Mouse (Mus musculus) lung, embryonic 14.5 days (tissue): ENCODE results near the gene Gnmt. TPM values are rescaled to one million over a fixed set of nuclear protein-coding genes. Genes with fewer than 3 reads are reported as not detected.

Experiments
- ATAC-seq: fragments of 200-750 bp; cut with Nextera tagmentation; 2 replicates; pipeline ENCODE4 v1.8.0; 2017; ENCODE audit warnings: mild to moderate bottlenecking, moderate TSS enrichment, moderate library complexity; ENCODE audit not compliant: insufficient read depth
- DNase-seq: peaks from one replicate; pipeline ENCODE4 v3.0.0-alpha.2; 2015
- H3K27ac ChIP-seq: fragments of 300-500 bp; sonication (generic); 2 replicates; pipeline ENCODE4 v1.5.1; 2014; ENCODE audit warnings: low read depth, mild to moderate bottlenecking, moderate library complexity
- H3K27me3 ChIP-seq: fragments of 300-500 bp; sonication (generic); 2 replicates; pipeline ENCODE4 v1.6.1; 2014; ENCODE audit warnings: low read length, control low read depth; ENCODE audit not compliant: insufficient read depth
- H3K36me3 ChIP-seq: fragments of 300-500 bp; sonication (generic); 2 replicates; pipeline ENCODE4 v1.6.1; 2014; ENCODE audit warnings: control low read depth; ENCODE audit not compliant: insufficient read depth
- H3K4me1 ChIP-seq: fragments of 300-500 bp; sonication (generic); 2 replicates; pipeline ENCODE4 v1.6.1; 2014; ENCODE audit warnings: antibody characterized with exemption, control low read depth; ENCODE audit not compliant: insufficient read depth
- H3K4me2 ChIP-seq: fragments of 300-500 bp; sonication (generic); 2 replicates; pipeline ENCODE4 v1.6.1; 2014; ENCODE audit warnings: mild to moderate bottlenecking
- H3K4me3 ChIP-seq: fragments of 300-500 bp; sonication (generic); 2 replicates; pipeline ENCODE4 v1.5.1; 2014; ENCODE audit warnings: low read depth, low read length
- H3K9ac ChIP-seq: fragments of 300-500 bp; sonication (generic); 2 replicates; pipeline ENCODE4 v1.6.1; 2014
- H3K9me3 ChIP-seq: fragments of 300-500 bp; sonication (generic); 2 replicates; pipeline ENCODE4 v1.6.1; 2016; ENCODE audit warnings: low read depth, low read length, control low read depth
- CTCF ChIP-seq: IDR thresholded peaks from 2 replicates; pipeline ENCODE4 v1.5.1; 2016; ENCODE audit warnings: antibody characterized with exemption, low read depth
- WGBS: fragments of 180-500 bp; shearing (Covaris S2); extraction: QIAGEN DNeasy Blood & Tissue Kit; methylation state at CpG from one replicate; pipeline ENCODE4 v1.1.7; 2014; 5-methylcytosine and 5-hydroxymethylcytosine counted together
- polyA plus RNA-seq: library from polyadenylated mRNA; unstranded; fragments of >200 nt; fragmentation: Nextera tagmentation; extraction: Ambion mirVana; gene quantifications from 2 replicates; pipeline ENCODE4 v1.2.1, GENCODE M21; 2014

The Gnmt gene
- polyA plus RNA-seq, 1 experiment from 2014 or later: 1.5 TPM

- H3K27me3 ChIP-seq: no peaks in the 10 kb centered on the region
- no peak overlapping the region for H3K27ac ChIP-seq
- ATAC-seq (no peak), DNase-seq (no peak)
- TF ChIP-seq CTCF: no peak
- peak overlapping the region; percentile 92 for H3K9ac ChIP-seq
- H3K4me2 ChIP-seq: peak overlapping the region; percentile 97
- peaks cover 42% of the 10 kb centered on the region for H3K36me3 ChIP-seq
- 52% methylated on average over 7 of the region's 7 CpGs for WGBS
- peak overlapping the region; percentile 99 for H3K4me3 ChIP-seq
- H3K9me3 ChIP-seq: no peaks in the 10 kb centered on the region
- H3K4me1 ChIP-seq: peaks cover 3% of the 10 kb centered on the region; the same call in 1 of the 2 replicates
Measured at GRCm38 (mm10) chr17:46712442-46712841, 16.5 kb downstream of the Gnmt start.

- H3K9ac ChIP-seq: peak overlapping the region; percentile 92
- DNase-seq: peak; percentile 74
- H3K4me2 ChIP-seq: peak overlapping the region; percentile 97
- under 1% methylated on average over 72 of the region's 76 CpGs for WGBS
- H3K9me3 ChIP-seq: no peaks in the 10 kb centered on the region
- peak; percentile 59 for ATAC-seq
- TF ChIP-seq CTCF: no peak
- peak overlapping the region; percentile 69; the same call in 1 of the 2 replicates for H3K27ac ChIP-seq
- H3K27me3 ChIP-seq: no peaks in the 10 kb centered on the region
- peaks cover 36% of the 10 kb centered on the region for H3K36me3 ChIP-seq
- H3K4me1 ChIP-seq: peaks cover 3% of the 10 kb centered on the region
- H3K4me3 ChIP-seq: peak overlapping the region; percentile 99
Measured at GRCm38 (mm10) chr17:46711612-46712271, 17.2 kb downstream of the Gnmt start.

- peak; percentile 85 for ATAC-seq
- WGBS: 7% methylated on average over 36 of the region's 36 CpGs
Measured at GRCm38 (mm10) chr17:46710959-46711597, 17.9 kb downstream of the Gnmt start, which contains the start of gene Pex6. Gene Pex6 (plus strand): TSS chr17:46711463.

GRCm38 (mm10) chr17:46706375-46707089 lies 22.4 kb downstream of the Gnmt start:
- Histone ChIP-seq H3K4me1 (peaks cover 10% of the 10 kb centered on the region), H3K27me3 (no peaks in the 10 kb centered on the region), H3K9me3 (no peaks in the 10 kb centered on the region), H3K36me3 (no peaks in the 10 kb centered on the region), H3K27ac (no peak overlapping the region), H3K4me3 (no peak overlapping the region), H3K9ac (no peak overlapping the region), H3K4me2 (no peak overlapping the region)
- 87% methylated on average over 14 of the region's 14 CpGs for WGBS
- ATAC-seq (no peak), DNase-seq (no peak)
- TF ChIP-seq CTCF: no peak; the same call in 1 of the 2 replicates

More at GRCm38 (mm10) chr17:46710959-46711597, 17.9 kb downstream of the Gnmt start, which contains the start of gene Pex6:
- H3K27ac ChIP-seq: peak within 1 kb of the TSS; percentile 69; the same call in 1 of the 2 replicates
- no peaks in the 10 kb centered on the region for H3K27me3 ChIP-seq
- peaks cover 3% of the 10 kb centered on the region for H3K4me1 ChIP-seq
- peak within 1 kb of the TSS; percentile 92 for H3K9ac ChIP-seq
- TF ChIP-seq CTCF: no peak
- peak within 1 kb of the TSS; percentile 97 for H3K4me2 ChIP-seq
- peak within 1 kb of the TSS; percentile 99 for H3K4me3 ChIP-seq
- H3K36me3 ChIP-seq: peaks cover 30% of the 10 kb centered on the region
- H3K9me3 ChIP-seq: no peaks in the 10 kb centered on the region
- DNase-seq: peak; percentile 97

GRCm38 (mm10) chr17:46704887-46705835 lies 23.8 kb downstream of the Gnmt start, which contains the start of gene Ppp2r5d:
Gene Ppp2r5d (minus strand): TSS chr17:46705111.
- peak; percentile 99 for DNase-seq
- under 1% methylated on average over 48 of the region's 48 CpGs for WGBS
- Histone ChIP-seq H3K4me1 (peaks cover 10% of the 10 kb centered on the region), H3K27ac (peak within 1 kb of the TSS; percentile 95), H3K9ac (peak within 1 kb of the TSS; percentile 91), H3K4me2 (peak within 1 kb of the TSS; percentile 95), H3K36me3 (peaks cover 2% of the 10 kb centered on the region; the same call in 1 of the 2 replicates), H3K27me3 (no peaks in the 10 kb centered on the region), H3K4me3 (peak within 1 kb of the TSS; percentile 93), H3K9me3 (no peaks in the 10 kb centered on the region)
- peak; percentile 96 for ATAC-seq
- no peak for TF ChIP-seq CTCF
